Mouse (Mus musculus): ENCODE data around the gene Ptov1. TPM values are rescaled to one million over a fixed set of nuclear protein-coding genes. Genes with fewer than 3 reads are reported as not detected.

Gene Ptov1
- polyA plus RNA-seq, 1 experiment from 2014 or later: 310 TPM

DNA sequence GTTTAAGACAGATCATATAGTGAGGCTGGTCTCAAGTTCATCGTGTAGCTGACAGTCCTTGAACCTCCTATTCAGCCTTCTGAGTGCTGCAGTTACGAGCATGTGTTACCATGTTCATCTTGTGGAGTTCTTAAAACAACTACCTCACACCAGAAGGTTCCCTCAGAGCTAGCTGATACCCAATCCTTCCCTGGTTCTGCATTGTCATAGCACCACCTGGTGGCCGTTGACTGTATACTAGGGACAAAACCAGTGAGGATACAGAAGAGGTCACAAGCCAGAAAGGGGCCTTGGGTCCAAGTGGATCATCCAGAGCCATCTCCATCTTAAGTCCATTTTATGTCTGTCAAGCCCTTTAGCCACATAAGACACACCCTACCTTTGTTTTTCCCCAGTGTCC, 44.7 kb downstream of the Ptov1 start:
- H3K9ac ChIP-seq (ENCODE audit: low read length): no peak overlapping the region
- 25% methylated on average over 3 of the region's 3 CpGs for whole genome bisulfite sequencing
- no peak for ATAC-seq (ENCODE audit: insufficient number of reproducible peaks, insufficient read depth, low FRiP score, low read depth)
- peaks cover 28% of the 10 kb centered on the region for H3K36me3 ChIP-seq (ENCODE audit: control insufficient read depth, insufficient read depth, low read length)
- H3K4me1 ChIP-seq (ENCODE audit: control insufficient read depth in 2 of 2, insufficient read depth in 2 of 2, low read length in 2 of 2): peaks cover 1 to 44% of the 10 kb centered on the region in 2 experiments; a peak in 3 of 4 replicates
- H3K27ac ChIP-seq (replicated peaks in 1 of 2; ENCODE audit: control insufficient read depth in 1 of 2, insufficient read depth in 1 of 2, low read depth in 2 of 2, low read length in 2 of 2): no peak overlapping the region
- no peak overlapping the region for H3K4me2 ChIP-seq (ENCODE audit: low read length)
- no peaks in the 10 kb centered on the region for H3K27me3 ChIP-seq (ENCODE audit: control insufficient read depth, insufficient read depth, low read length)
- no peak overlapping the region for H3K4me3 ChIP-seq (ENCODE audit: control insufficient read depth in 1 of 2, insufficient read depth in 1 of 2, low read depth in 1 of 2, low read length in 2 of 2)
- H3K9me3 ChIP-seq (ENCODE audit: control insufficient read depth, low read length): no peaks in the 10 kb centered on the region

DNA sequence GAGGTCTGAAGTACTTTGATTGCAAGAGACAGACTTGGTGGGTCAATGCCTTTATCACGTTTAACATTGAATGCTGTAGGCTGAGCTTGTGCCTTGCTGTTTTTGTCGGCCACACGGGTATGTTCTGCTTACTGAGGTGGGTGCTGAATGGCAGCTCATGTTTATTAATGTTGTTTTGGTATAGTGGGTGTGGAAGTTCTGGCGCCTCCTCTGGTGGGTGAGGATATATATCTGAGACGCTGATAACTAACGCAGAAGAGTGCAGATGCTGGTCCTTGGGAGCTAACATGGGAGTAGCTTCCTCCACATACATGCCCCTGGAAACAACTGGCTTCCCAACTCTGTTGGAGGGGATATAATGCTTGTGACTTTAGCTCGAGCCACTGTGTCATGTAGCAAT, 46.2 kb downstream of the Ptov1 start:
- Histone ChIP-seq H3K4me1 (ENCODE audit: control insufficient read depth in 2 of 2, insufficient read depth in 2 of 2, low read length in 2 of 2) (peaks cover 11 to 58% of the 10 kb centered on the region in 2 experiments), H3K9me3 (ENCODE audit: control insufficient read depth, low read length) (no peaks in the 10 kb centered on the region), H3K4me2 (ENCODE audit: low read length) (no peak overlapping the region), H3K27ac (replicated peaks in 1 of 2; ENCODE audit: control insufficient read depth in 1 of 2, insufficient read depth in 1 of 2, low read depth in 2 of 2, low read length in 2 of 2) (no peak overlapping the region), H3K36me3 (ENCODE audit: control insufficient read depth, insufficient read depth, low read length) (peaks cover 20% of the 10 kb centered on the region), H3K4me3 (ENCODE audit: control insufficient read depth in 1 of 2, insufficient read depth in 1 of 2, low read depth in 1 of 2, low read length in 2 of 2) (no peak overlapping the region), H3K27me3 (ENCODE audit: control insufficient read depth, insufficient read depth, low read length) (no peaks in the 10 kb centered on the region), H3K9ac (ENCODE audit: low read length) (no peak overlapping the region)
- WGBS: 46% methylated on average over 7 of the region's 7 CpGs
- ATAC-seq (ENCODE audit: insufficient number of reproducible peaks, insufficient read depth, low FRiP score, low read depth): no peak

DNA sequence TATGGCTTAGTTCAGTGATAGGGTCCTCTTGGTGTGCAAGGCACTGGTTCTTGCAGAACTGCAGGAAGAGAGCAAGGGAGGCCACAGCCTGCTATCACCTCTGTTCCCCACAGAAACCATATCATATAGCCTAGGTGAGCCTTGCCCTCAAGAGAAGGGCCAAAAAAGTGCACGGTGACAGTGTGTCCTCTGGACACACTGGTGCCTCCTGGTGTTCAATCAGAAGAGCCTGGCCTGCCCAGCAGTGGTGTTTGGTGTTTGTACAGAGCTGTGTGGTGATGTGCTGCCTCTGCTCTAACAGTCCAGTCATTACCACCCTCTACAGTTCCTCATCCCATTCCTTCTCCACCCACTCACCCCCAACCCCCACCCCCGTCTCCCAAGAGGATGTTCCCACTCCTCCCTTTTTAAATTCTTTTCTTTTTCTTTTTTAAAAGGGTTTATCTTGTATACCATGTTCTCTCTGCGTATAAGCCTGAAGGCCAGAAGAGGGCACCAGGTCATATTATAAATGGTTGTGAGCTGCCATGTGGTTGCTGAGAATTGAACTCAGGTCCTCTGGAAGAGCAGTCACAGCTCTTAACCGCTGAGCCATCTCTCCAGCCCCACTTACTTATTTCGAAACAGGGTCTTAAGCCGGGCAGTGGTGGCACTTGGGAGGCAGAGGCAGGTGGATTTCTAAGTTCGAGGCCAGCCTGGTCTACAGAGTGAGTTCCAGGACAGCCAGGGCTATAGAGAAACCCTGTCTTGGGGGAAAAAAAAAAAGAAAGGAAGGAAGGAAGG, 47.7 kb downstream of the Ptov1 start:
- ATAC-seq (ENCODE audit: insufficient number of reproducible peaks, insufficient read depth, low FRiP score, low read depth): no peak
- Histone ChIP-seq H3K4me2 (ENCODE audit: low read length) (no peak overlapping the region), H3K4me1 (ENCODE audit: control insufficient read depth in 2 of 2, insufficient read depth in 2 of 2, low read length in 2 of 2) (peaks cover 20 to 72% of the 10 kb centered on the region in 2 experiments), H3K9ac (ENCODE audit: low read length) (no peak overlapping the region), H3K27ac (replicated peaks in 1 of 2; ENCODE audit: control insufficient read depth in 1 of 2, insufficient read depth in 1 of 2, low read depth in 2 of 2, low read length in 2 of 2) (no peak overlapping the region), H3K36me3 (ENCODE audit: control insufficient read depth, insufficient read depth, low read length) (peaks cover 13% of the 10 kb centered on the region; the same call in 1 of the 2 replicates), H3K27me3 (ENCODE audit: control insufficient read depth, insufficient read depth, low read length) (no peaks in the 10 kb centered on the region), H3K9me3 (ENCODE audit: control insufficient read depth, low read length) (no peaks in the 10 kb centered on the region), H3K4me3 (ENCODE audit: control insufficient read depth in 1 of 2, insufficient read depth in 1 of 2, low read depth in 1 of 2, low read length in 2 of 2) (no peak overlapping the region)
- 84% methylated on average over 7 of the region's 7 CpGs for WGBS

DNA sequence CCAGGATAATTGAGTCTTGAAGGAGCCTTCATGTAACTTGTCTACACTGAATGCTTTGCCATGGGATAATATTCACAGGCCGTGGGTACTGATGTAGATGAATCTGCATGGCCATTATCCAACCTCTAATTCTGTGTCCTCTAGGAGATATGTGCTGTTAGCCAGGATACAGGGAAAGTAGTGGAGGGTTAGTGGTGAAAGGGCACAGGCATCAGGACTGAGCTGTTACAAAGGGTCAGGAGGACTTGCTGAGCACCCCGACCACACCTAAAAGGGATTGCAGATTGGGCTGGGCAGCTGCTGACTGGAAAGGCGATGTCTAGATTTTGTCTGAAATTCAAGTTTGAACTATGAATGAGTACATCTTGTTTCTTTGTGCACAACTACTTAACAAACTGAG, 49.1 kb downstream of the Ptov1 start:
- 74% methylated on average over 3 of the region's 3 CpGs for WGBS
- no peak for ATAC-seq (ENCODE audit: insufficient number of reproducible peaks, insufficient read depth, low FRiP score, low read depth)
- peaks cover 20 to 67% of the 10 kb centered on the region in 2 experiments for H3K4me1 ChIP-seq (ENCODE audit: control insufficient read depth in 2 of 2, insufficient read depth in 2 of 2, low read length in 2 of 2)
- no peak overlapping the region for H3K4me3 ChIP-seq (ENCODE audit: control insufficient read depth in 1 of 2, insufficient read depth in 1 of 2, low read depth in 1 of 2, low read length in 2 of 2)
- H3K36me3 ChIP-seq (ENCODE audit: control insufficient read depth, insufficient read depth, low read length): peaks cover 10% of the 10 kb centered on the region; the same call in 1 of the 2 replicates
- H3K27me3 ChIP-seq (ENCODE audit: control insufficient read depth, insufficient read depth, low read length): no peaks in the 10 kb centered on the region
- no peak overlapping the region for H3K4me2 ChIP-seq (ENCODE audit: low read length)
- H3K9me3 ChIP-seq (ENCODE audit: control insufficient read depth, low read length): no peaks in the 10 kb centered on the region
- H3K27ac ChIP-seq (replicated peaks in 1 of 2; ENCODE audit: control insufficient read depth in 1 of 2, insufficient read depth in 1 of 2, low read depth in 2 of 2, low read length in 2 of 2): no peak overlapping the region; a peak in 1 of 4 replicates
- H3K9ac ChIP-seq (ENCODE audit: low read length): no peak overlapping the region

DNA sequence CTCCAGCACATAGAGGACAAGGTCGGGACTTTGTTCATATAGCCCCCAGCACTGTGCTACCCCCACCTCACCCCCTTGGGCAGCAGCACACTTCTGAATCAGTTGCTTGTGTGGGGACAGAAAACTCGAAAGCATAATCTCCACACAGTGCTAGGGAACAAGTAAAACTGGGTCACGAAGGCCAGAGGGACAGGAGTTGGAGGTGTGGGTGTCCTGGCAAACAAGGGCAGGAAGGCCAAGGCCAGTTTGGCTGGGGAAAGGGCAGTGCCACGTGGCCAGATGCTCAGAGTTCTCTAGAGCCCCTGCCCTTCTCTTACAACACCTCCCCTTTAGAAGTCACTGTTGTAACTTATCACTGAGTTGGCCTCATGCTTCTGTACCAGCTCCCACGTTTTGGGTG, 49.7 kb downstream of the Ptov1 start:
- Histone ChIP-seq H3K9ac (ENCODE audit: low read length) (peak overlapping the region; percentile 95), H3K4me3 (ENCODE audit: control insufficient read depth in 1 of 2, insufficient read depth in 1 of 2, low read depth in 1 of 2, low read length in 2 of 2) (peak overlapping the region in 1 of 2 experiments; percentile 6; a peak in 1 of 4 replicates), H3K4me2 (ENCODE audit: low read length) (peak overlapping the region; percentile 91; the same call in 1 of the 2 replicates), H3K9me3 (ENCODE audit: control insufficient read depth, low read length) (no peaks in the 10 kb centered on the region), H3K27ac (replicated peaks in 1 of 2; ENCODE audit: control insufficient read depth in 1 of 2, insufficient read depth in 1 of 2, low read depth in 2 of 2, low read length in 2 of 2) (no peak overlapping the region), H3K4me1 (ENCODE audit: control insufficient read depth in 2 of 2, insufficient read depth in 2 of 2, low read length in 2 of 2) (peaks cover 22 to 71% of the 10 kb centered on the region in 2 experiments), H3K27me3 (ENCODE audit: control insufficient read depth, insufficient read depth, low read length) (no peaks in the 10 kb centered on the region), H3K36me3 (ENCODE audit: control insufficient read depth, insufficient read depth, low read length) (peaks cover 10% of the 10 kb centered on the region; the same call in 1 of the 2 replicates)
- 39% methylated on average over 5 of the region's 5 CpGs for WGBS
- ATAC-seq (ENCODE audit: insufficient number of reproducible peaks, insufficient read depth, low FRiP score, low read depth): no peak

DNA sequence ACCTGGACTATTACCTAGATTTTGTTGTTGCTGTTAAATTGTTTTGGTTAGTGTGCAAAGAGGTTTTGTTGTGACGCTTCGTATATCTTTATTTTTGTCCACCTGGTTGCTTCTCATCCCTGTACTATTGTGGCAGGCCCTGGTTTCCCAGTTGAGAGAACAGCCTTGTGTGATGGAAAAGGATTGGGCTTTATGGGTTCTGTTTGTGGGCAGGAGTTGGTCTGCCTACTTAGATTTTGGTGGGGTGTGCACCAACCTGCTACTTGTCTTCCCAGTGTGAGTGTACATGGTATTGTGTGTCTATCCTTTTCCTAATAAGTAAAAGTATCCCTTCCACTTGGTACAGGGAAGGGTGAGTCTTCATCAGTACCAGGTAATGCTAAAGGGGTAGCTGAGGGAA, 50.2 kb downstream of the Ptov1 start:
- H3K27me3 ChIP-seq (ENCODE audit: control insufficient read depth, insufficient read depth, low read length): no peaks in the 10 kb centered on the region
- H3K4me3 ChIP-seq (ENCODE audit: control insufficient read depth in 1 of 2, insufficient read depth in 1 of 2, low read depth in 1 of 2, low read length in 2 of 2): peak overlapping the region in 1 of 2 experiments; percentile 85; a peak in 1 of 4 replicates
- WGBS: 95% methylated on average over 2 of the region's 2 CpGs
- H3K4me2 ChIP-seq (ENCODE audit: low read length): peak overlapping the region; percentile 91
- H3K9me3 ChIP-seq (ENCODE audit: control insufficient read depth, low read length): no peaks in the 10 kb centered on the region
- ATAC-seq (ENCODE audit: insufficient number of reproducible peaks, insufficient read depth, low FRiP score, low read depth): no peak
- peak overlapping the region; percentile 95; the same call in 1 of the 2 replicates for H3K9ac ChIP-seq (ENCODE audit: low read length)
- H3K27ac ChIP-seq (replicated peaks in 1 of 2; ENCODE audit: control insufficient read depth in 1 of 2, insufficient read depth in 1 of 2, low read depth in 2 of 2, low read length in 2 of 2): no peak overlapping the region
- peaks cover 11% of the 10 kb centered on the region; the same call in 1 of the 2 replicates for H3K36me3 ChIP-seq (ENCODE audit: control insufficient read depth, insufficient read depth, low read length)
- peaks cover 22 to 71% of the 10 kb centered on the region in 2 experiments for H3K4me1 ChIP-seq (ENCODE audit: control insufficient read depth in 2 of 2, insufficient read depth in 2 of 2, low read length in 2 of 2)

DNA sequence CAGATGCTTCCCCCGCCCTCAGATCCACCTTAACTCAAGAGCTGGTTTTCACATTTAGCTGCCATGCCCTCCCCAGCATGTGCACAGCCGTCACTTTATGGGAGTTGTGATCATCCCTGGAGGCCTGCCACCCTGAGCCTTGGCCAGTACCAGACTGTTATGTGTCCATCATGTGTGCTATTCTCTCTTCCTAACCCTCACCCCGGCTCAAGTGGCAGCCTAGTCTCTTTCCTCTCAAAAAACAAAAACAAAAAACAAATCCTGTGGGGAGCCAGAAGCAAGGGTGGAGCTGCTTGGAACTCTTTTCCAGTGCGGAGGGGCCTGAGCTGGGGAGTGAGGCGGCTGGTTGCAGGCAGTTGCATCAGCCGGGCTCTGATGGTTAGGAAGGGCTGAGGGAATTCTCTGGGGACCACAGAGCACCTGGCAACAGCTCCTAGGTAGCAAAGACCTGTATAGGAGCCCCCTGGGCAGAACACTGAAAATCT, 50.8 kb downstream of the Ptov1 start:
- Histone ChIP-seq H3K4me1 (ENCODE audit: control insufficient read depth in 2 of 2, insufficient read depth in 2 of 2, low read length in 2 of 2) (peaks cover 22 to 65% of the 10 kb centered on the region in 2 experiments), H3K4me3 (ENCODE audit: control insufficient read depth in 1 of 2, insufficient read depth in 1 of 2, low read depth in 1 of 2, low read length in 2 of 2) (peak overlapping the region; percentile 5 to 85; a peak in 3 of 4 replicates), H3K9ac (ENCODE audit: low read length) (peak overlapping the region; percentile 95), H3K9me3 (ENCODE audit: control insufficient read depth, low read length) (no peaks in the 10 kb centered on the region), H3K36me3 (ENCODE audit: control insufficient read depth, insufficient read depth, low read length) (peaks cover 17% of the 10 kb centered on the region; the same call in 1 of the 2 replicates), H3K4me2 (ENCODE audit: low read length) (peak overlapping the region; percentile 91), H3K27ac (replicated peaks in 1 of 2; ENCODE audit: control insufficient read depth in 1 of 2, insufficient read depth in 1 of 2, low read depth in 2 of 2, low read length in 2 of 2) (peak overlapping the region in 1 of 2 experiments; percentile 30; a peak in 1 of 4 replicates), H3K27me3 (ENCODE audit: control insufficient read depth, insufficient read depth, low read length) (no peaks in the 10 kb centered on the region)
- 40% methylated on average over 6 of the region's 6 CpGs for WGBS
- ATAC-seq (ENCODE audit: insufficient number of reproducible peaks, insufficient read depth, low FRiP score, low read depth): no peak

Measured in heart, embryonic 14.5 days (tissue).